Mouse (Mus musculus): ENCODE results near the gene 4933425L06Rik. TPM values are rescaled to one million over a fixed set of nuclear protein-coding genes. Genes with fewer than 3 reads are reported as not detected.

4933425L06Rik gene
- polyA plus RNA-seq, 1 experiment from 2014 or later = not detected

DNA sequence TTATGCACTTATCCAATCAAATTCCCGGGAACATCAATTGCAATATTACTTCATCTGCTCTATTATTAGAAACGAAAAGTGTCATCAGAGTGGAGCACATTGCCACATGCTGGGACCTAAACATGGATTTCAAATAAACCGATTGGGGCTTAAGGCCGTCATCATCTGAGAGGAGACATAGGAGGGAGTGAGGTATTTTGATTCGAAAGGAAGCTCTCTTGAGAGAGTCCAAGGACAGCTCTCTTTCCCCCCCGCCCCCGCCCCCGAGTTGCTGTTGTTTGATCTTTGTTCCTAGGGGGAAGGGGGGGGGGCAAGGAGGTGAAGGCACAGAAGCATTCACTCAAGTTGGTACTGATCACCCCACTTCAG lies 27.0 kb upstream of the 4933425L06Rik start:
- Histone ChIP-seq H3K9ac (ENCODE audit: low read depth, low read length) (peak overlapping the region; percentile 77; the same call in 1 of the 2 replicates), H3K27ac (ENCODE audit: low read depth, low read length) (no peak overlapping the region), H3K27me3 (ENCODE audit: control insufficient read depth, insufficient read depth, low read length) (no peaks in the 10 kb centered on the region; the same call in 1 of the 2 replicates), H3K4me3 (ENCODE audit: low read depth, low read length) (peak overlapping the region; percentile 70), H3K4me2 (replicated peaks; ENCODE audit: low read depth, low read length) (peak overlapping the region; percentile 74), H3K9me3 (ENCODE audit: control insufficient read depth, low read length) (no peaks in the 10 kb centered on the region), H3K4me1 (replicated peaks; ENCODE audit: control insufficient read depth, insufficient read depth, low read length) (no peaks in the 10 kb centered on the region; the same call in 1 of the 2 replicates), H3K36me3 (ENCODE audit: control insufficient read depth, insufficient read depth, low read length) (no peaks in the 10 kb centered on the region)
- DNase-seq (ENCODE audit: low spot score) (no peak), ATAC-seq (ENCODE audit: low FRiP score) (peak; percentile 50)
- under 1% methylated on average over 8 of the region's 8 CpGs for WGBS

DNA sequence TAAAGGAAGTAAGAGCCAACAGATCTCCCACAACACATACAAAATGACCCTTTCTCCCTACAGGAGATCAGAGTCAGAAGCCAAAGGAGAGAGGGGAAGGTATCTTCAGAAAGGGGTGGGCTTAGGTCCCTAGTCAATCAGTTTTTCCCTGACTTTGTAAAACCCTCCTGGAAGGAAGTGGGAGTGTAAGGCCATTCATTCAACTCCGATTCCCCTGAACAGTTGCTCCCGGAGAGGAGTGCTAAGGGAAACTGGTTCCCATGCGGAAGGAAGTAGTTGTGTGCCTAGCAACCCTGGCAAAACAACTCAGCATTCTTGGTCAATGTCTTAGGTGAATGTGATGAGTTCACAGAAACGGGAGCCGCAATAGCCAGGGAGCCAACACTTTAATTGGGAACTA lies 26.5 kb upstream of the 4933425L06Rik start:
- H3K9ac ChIP-seq (ENCODE audit: low read depth, low read length) = no peak overlapping the region

DNA sequence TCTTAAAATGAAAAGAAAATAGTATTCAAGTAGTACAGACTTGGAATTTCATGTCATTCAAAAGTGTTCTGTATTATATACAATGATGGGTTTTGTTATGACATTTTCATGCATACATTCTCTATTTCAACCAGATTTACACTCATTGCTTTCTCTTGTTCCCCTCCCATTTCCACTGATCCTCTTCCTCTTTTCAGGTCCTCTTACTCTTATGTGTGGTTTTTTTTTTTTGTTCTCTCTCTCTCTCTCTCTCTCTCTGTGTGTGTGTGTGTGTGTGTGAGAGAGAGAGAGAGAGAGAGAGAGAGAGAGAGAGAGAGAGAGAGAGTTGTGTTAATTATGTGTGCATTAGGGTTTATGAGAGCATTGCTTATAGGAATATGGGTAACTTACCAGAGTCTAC lies 15.8 kb upstream of the 4933425L06Rik start:
- no peak overlapping the region for H3K27ac ChIP-seq (ENCODE audit: low read depth, low read length)
- no peak overlapping the region for H3K4me2 ChIP-seq (replicated peaks; ENCODE audit: low read depth, low read length)
- H3K4me1 ChIP-seq (replicated peaks; ENCODE audit: control insufficient read depth, insufficient read depth, low read length) = no peaks in the 10 kb centered on the region
- ATAC-seq (ENCODE audit: low FRiP score) (no peak), DNase-seq (ENCODE audit: low spot score) (no peak)
- H3K36me3 ChIP-seq (ENCODE audit: control insufficient read depth, insufficient read depth, low read length) = no peaks in the 10 kb centered on the region
- no peak overlapping the region for H3K9ac ChIP-seq (ENCODE audit: low read depth, low read length)
- no peaks in the 10 kb centered on the region for H3K9me3 ChIP-seq (ENCODE audit: control insufficient read depth, low read length)
- H3K4me3 ChIP-seq (ENCODE audit: low read depth, low read length) = no peak overlapping the region
- no peaks in the 10 kb centered on the region for H3K27me3 ChIP-seq (ENCODE audit: control insufficient read depth, insufficient read depth, low read length)

More for the DNA sequence above, 26.5 kb upstream of the 4933425L06Rik start:
- no peaks in the 10 kb centered on the region for H3K36me3 ChIP-seq (ENCODE audit: control insufficient read depth, insufficient read depth, low read length)
- H3K4me2 ChIP-seq (replicated peaks; ENCODE audit: low read depth, low read length) = no peak overlapping the region; the same call in 1 of the 2 replicates
- WGBS = 23% methylated on average over 5 of the region's 5 CpGs
- DNase-seq (ENCODE audit: low spot score) (peak; percentile 30), ATAC-seq (ENCODE audit: low FRiP score) (no peak)
- no peaks in the 10 kb centered on the region; the same call in 1 of the 2 replicates for H3K4me1 ChIP-seq (replicated peaks; ENCODE audit: control insufficient read depth, insufficient read depth, low read length)
- H3K9me3 ChIP-seq (ENCODE audit: control insufficient read depth, low read length) = no peaks in the 10 kb centered on the region
- H3K27ac ChIP-seq (ENCODE audit: low read depth, low read length) = no peak overlapping the region
- H3K27me3 ChIP-seq (ENCODE audit: control insufficient read depth, insufficient read depth, low read length) = no peaks in the 10 kb centered on the region; the same call in 1 of the 2 replicates
- peak overlapping the region; percentile 70; the same call in 1 of the 2 replicates for H3K4me3 ChIP-seq (ENCODE audit: low read depth, low read length)

DNA sequence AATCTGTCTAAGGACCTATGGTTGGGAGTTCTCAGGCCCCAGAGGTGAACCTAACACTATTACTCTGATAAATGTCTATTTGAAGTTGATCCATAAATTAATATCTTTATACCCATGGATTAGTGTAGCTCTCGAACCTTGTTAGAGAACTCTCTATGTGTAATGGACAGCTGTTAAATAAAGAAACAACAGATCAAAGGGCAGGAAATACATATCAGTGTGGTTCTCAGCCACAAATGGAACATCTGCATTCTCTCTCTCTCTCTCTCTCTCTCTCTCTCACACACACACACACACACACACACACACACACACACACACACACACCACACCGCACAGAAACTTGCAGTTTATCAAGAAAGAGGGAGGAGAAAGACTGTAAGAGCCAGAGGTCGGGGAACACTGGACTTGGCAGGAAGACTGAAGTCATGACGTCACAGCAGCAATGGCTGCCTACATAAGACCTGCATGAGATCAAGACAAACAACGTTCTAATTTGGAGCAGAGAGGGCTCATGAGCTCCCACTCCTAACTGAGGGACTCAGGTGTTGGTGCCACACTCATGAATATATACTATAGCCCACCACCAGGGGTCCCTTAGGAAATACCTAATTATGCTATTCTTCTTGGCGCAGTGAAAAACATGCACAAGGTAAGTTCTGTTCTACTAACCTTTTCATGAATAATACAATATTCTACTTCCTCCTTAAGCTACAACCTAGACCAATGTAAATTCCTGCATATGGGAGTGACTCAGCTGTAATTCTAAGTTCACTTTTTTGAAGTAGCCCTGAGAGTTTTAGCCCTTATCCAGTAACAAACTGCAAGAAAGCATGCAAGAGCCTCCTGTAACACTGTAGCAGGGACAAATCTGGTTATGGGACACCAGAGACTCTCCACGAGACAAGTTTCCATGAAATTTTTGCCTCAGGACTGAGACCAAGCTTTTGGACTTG lies 14.8 kb upstream of the 4933425L06Rik start:
- Histone ChIP-seq H3K27ac (ENCODE audit: low read depth, low read length) (no peak overlapping the region), H3K9me3 (ENCODE audit: control insufficient read depth, low read length) (no peaks in the 10 kb centered on the region), H3K4me2 (replicated peaks; ENCODE audit: low read depth, low read length) (no peak overlapping the region), H3K27me3 (ENCODE audit: control insufficient read depth, insufficient read depth, low read length) (no peaks in the 10 kb centered on the region), H3K4me1 (replicated peaks; ENCODE audit: control insufficient read depth, insufficient read depth, low read length) (no peaks in the 10 kb centered on the region), H3K4me3 (ENCODE audit: low read depth, low read length) (no peak overlapping the region), H3K36me3 (ENCODE audit: control insufficient read depth, insufficient read depth, low read length) (no peaks in the 10 kb centered on the region), H3K9ac (ENCODE audit: low read depth, low read length) (no peak overlapping the region)
- ATAC-seq (ENCODE audit: low FRiP score) (no peak), DNase-seq (ENCODE audit: low spot score) (no peak)
- 76% methylated on average over 7 of the region's 7 CpGs for WGBS

DNA sequence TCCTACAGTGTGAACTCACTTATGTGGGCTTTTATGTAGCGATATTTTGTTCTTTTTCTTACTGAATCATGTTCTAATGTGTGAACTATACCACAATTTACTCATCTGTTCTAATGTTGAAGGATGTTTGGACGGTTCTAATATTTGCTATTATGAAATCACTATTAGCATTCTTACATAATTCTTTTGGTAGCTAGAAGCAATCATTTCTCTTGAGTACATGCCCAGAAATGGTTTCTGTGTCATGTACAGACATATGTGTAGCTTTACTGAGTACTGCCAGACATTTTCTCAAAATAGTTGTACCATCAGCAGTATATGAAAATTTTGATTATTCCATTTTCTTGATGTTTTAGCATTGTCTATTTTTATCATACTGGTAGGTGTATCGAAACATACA lies 7.4 kb downstream of the 4933425L06Rik start:
- Histone ChIP-seq H3K36me3 (ENCODE audit: control insufficient read depth, insufficient read depth, low read length) (no peaks in the 10 kb centered on the region), H3K4me3 (ENCODE audit: low read depth, low read length) (no peak overlapping the region), H3K9ac (ENCODE audit: low read depth, low read length) (no peak overlapping the region), H3K27me3 (ENCODE audit: control insufficient read depth, insufficient read depth, low read length) (no peaks in the 10 kb centered on the region), H3K9me3 (ENCODE audit: control insufficient read depth, low read length) (no peaks in the 10 kb centered on the region), H3K4me2 (replicated peaks; ENCODE audit: low read depth, low read length) (no peak overlapping the region), H3K27ac (ENCODE audit: low read depth, low read length) (no peak overlapping the region), H3K4me1 (replicated peaks; ENCODE audit: control insufficient read depth, insufficient read depth, low read length) (no peaks in the 10 kb centered on the region)
- no peak for ATAC-seq (ENCODE audit: low FRiP score)
- 92% methylated on average over 3 of the region's 3 CpGs for WGBS
- no peak for DNase-seq (ENCODE audit: low spot score)

DNA sequence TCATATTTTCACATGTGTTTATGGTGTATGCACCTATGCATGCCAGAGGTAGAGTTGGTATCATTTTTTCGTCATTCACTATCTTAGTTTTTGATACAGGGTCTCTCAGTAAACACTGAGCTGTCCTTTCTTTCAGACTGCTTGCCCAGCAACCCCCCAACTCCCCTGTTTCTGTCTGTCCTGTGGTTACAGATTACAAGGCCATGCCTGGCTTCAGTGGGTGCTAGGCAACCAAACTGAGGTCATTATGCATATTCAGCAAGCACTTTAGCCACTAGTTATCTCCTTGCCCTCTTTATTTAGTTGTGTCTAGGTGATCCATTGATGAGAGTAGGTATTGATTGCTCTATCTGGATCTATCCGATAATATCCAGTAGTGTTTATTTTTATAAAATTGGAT lies 14.4 kb downstream of the 4933425L06Rik start:
- DNase-seq (ENCODE audit: low spot score) (peak; percentile 8), ATAC-seq (ENCODE audit: low FRiP score) (peak; percentile 64)
- H3K9me3 ChIP-seq (ENCODE audit: control insufficient read depth, low read length) = no peaks in the 10 kb centered on the region
- no peaks in the 10 kb centered on the region for H3K36me3 ChIP-seq (ENCODE audit: control insufficient read depth, insufficient read depth, low read length)
- H3K4me1 ChIP-seq (replicated peaks; ENCODE audit: control insufficient read depth, insufficient read depth, low read length) = no peaks in the 10 kb centered on the region
- H3K27me3 ChIP-seq (ENCODE audit: control insufficient read depth, insufficient read depth, low read length) = no peaks in the 10 kb centered on the region
- 76% methylated on average over 2 of the region's 2 CpGs for WGBS
- H3K9ac ChIP-seq (ENCODE audit: low read depth, low read length) = no peak overlapping the region
- H3K4me3 ChIP-seq (ENCODE audit: low read depth, low read length) = no peak overlapping the region
- H3K27ac ChIP-seq (ENCODE audit: low read depth, low read length) = no peak overlapping the region
- no peak overlapping the region for H3K4me2 ChIP-seq (replicated peaks; ENCODE audit: low read depth, low read length)

DNA sequence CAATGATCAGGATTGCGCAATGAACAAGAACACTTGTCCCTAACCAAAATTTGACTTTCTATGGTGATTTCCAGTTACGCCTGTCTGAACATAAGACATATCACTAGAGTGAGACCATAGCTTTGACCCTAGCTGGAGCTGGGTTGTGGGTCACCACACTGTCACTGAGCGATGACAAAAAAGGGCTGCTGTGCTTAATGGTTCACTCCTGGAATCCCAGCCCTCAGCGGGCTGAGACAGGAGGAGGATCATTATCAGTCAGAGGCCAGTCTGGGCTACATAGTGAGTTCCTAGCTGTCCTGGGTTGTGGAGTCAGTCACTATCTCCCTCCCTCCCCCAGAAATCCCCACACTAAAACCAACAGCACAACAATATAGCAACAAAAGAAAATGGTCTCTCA lies 18.8 kb downstream of the 4933425L06Rik start:
- WGBS = 64% methylated on average over 4 of the region's 4 CpGs
- no peak for ATAC-seq (ENCODE audit: low FRiP score)
- Histone ChIP-seq H3K9ac (ENCODE audit: low read depth, low read length) (no peak overlapping the region), H3K4me2 (replicated peaks; ENCODE audit: low read depth, low read length) (no peak overlapping the region), H3K27me3 (ENCODE audit: control insufficient read depth, insufficient read depth, low read length) (no peaks in the 10 kb centered on the region), H3K4me3 (ENCODE audit: low read depth, low read length) (no peak overlapping the region), H3K27ac (ENCODE audit: low read depth, low read length) (no peak overlapping the region), H3K36me3 (ENCODE audit: control insufficient read depth, insufficient read depth, low read length) (no peaks in the 10 kb centered on the region), H3K4me1 (replicated peaks; ENCODE audit: control insufficient read depth, insufficient read depth, low read length) (no peaks in the 10 kb centered on the region), H3K9me3 (ENCODE audit: control insufficient read depth, low read length) (no peaks in the 10 kb centered on the region)
- DNase-seq (ENCODE audit: low spot score) = no peak

DNA sequence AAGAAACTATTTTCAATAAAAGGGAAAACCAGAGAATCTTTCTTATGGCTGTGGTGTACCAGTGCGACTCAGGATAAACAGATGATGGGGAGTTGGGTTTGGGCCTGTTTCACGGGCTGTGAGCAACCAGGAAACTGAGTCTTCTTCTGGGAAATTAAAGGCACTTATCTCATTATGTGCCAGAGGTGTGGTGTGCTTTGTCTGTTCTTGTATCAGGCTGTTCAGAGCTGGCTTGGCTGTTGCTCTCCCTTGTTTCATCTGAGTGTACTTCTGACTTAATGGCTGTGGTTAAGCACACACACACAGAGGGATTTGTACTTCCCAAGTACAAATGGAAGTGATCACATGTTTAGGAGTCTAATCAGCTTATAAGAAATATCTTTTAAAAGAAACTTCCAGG lies 22.5 kb downstream of the 4933425L06Rik start:
- no peaks in the 10 kb centered on the region for H3K27me3 ChIP-seq (ENCODE audit: control insufficient read depth, insufficient read depth, low read length)
- WGBS = 85% methylated on average over 2 of the region's 2 CpGs
- H3K9ac ChIP-seq (ENCODE audit: low read depth, low read length) = no peak overlapping the region
- no peak overlapping the region for H3K27ac ChIP-seq (ENCODE audit: low read depth, low read length)
- no peaks in the 10 kb centered on the region for H3K36me3 ChIP-seq (ENCODE audit: control insufficient read depth, insufficient read depth, low read length)
- ATAC-seq (ENCODE audit: low FRiP score) (no peak), DNase-seq (ENCODE audit: low spot score) (no peak)
- H3K9me3 ChIP-seq (ENCODE audit: control insufficient read depth, low read length) = no peaks in the 10 kb centered on the region
- H3K4me2 ChIP-seq (replicated peaks; ENCODE audit: low read depth, low read length) = no peak overlapping the region
- no peaks in the 10 kb centered on the region for H3K4me1 ChIP-seq (replicated peaks; ENCODE audit: control insufficient read depth, insufficient read depth, low read length)
- no peak overlapping the region for H3K4me3 ChIP-seq (ENCODE audit: low read depth, low read length)

DNA sequence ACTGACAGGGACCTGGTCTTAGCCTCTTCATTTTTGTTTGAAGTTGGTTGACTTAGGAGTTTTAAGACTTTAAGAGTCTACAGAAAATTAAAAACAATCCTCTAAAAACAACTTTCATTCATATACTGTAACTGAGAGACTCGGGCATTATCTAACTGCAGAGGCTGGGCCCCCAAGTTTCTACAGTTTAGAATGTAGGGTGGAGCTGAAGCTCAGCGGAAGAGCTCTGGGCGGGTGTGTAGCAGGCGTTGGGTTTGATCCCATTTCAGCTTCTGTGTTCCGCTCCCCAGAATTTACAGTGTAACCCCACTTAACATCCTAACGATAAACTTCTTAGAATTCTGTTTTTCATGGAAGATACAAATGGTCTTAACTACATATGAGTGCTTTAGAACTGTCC lies 29.7 kb downstream of the 4933425L06Rik start:
- H3K4me3 ChIP-seq (ENCODE audit: low read depth, low read length) = no peak overlapping the region
- no peak overlapping the region for H3K27ac ChIP-seq (ENCODE audit: low read depth, low read length)
- WGBS = 90% methylated on average over 6 of the region's 6 CpGs
- no peak overlapping the region for H3K4me2 ChIP-seq (replicated peaks; ENCODE audit: low read depth, low read length)
- H3K36me3 ChIP-seq (ENCODE audit: control insufficient read depth, insufficient read depth, low read length) = no peaks in the 10 kb centered on the region
- H3K9me3 ChIP-seq (ENCODE audit: control insufficient read depth, low read length) = no peaks in the 10 kb centered on the region
- DNase-seq (ENCODE audit: low spot score) (no peak), ATAC-seq (ENCODE audit: low FRiP score) (no peak)
- H3K4me1 ChIP-seq (replicated peaks; ENCODE audit: control insufficient read depth, insufficient read depth, low read length) = no peaks in the 10 kb centered on the region
- H3K9ac ChIP-seq (ENCODE audit: low read depth, low read length) = no peak overlapping the region
- H3K27me3 ChIP-seq (ENCODE audit: control insufficient read depth, insufficient read depth, low read length) = no peaks in the 10 kb centered on the region

Data from hindbrain, embryonic 11.5 days (tissue).